Mouse (Mus musculus) midbrain, embryonic 16.5 days (tissue): ENCODE measurements around the gene Ift46. TPM values are rescaled to one million over a fixed set of nuclear protein-coding genes. Genes with fewer than 3 reads are reported as not detected.
"Not testable (repeated sequence)": the region's sequence is repeated elsewhere in the genome, so short reads cannot be mapped to it uniquely, and the experiment has no call there.

ENCODE experiments used
- ATAC-seq: fragments of 200-750 bp; cut with Nextera tagmentation; 2 replicates; pipeline ENCODE4 v1.8.0; 2017; ENCODE audit warnings: moderate TSS enrichment
- H3K27ac ChIP-seq: fragments of 300-500 bp; sonication (generic); 2 replicates; pipeline ENCODE4 v1.5.1; 2014; ENCODE audit warnings: mild to moderate bottlenecking, low read length, mixed read lengths
- H3K27me3 ChIP-seq: fragments of 300-500 bp; sonication (generic); 2 replicates; pipeline ENCODE4 v1.6.1; 2014; ENCODE audit warnings: low read depth, low read length, mixed read lengths; ENCODE audit not compliant: control insufficient read depth, insufficient read depth
- H3K36me3 ChIP-seq: fragments of 300-500 bp; sonication (generic); 2 replicates; pipeline ENCODE4 v1.6.1; 2014; ENCODE audit warnings: mild to moderate bottlenecking, low read length, moderate library complexity, mixed read lengths; ENCODE audit not compliant: control insufficient read depth, insufficient read depth
- H3K4me1 ChIP-seq: fragments of 300-500 bp; sonication (generic); 2 replicates; pipeline ENCODE4 v1.6.1; 2014; ENCODE audit warnings: mild to moderate bottlenecking, low read length, mixed read lengths; ENCODE audit not compliant: control insufficient read depth, insufficient read depth
- H3K4me2 ChIP-seq: fragments of 300-500 bp; sonication (generic); 2 replicates; pipeline ENCODE4 v1.6.1; 2014; ENCODE audit warnings: mild to moderate bottlenecking, low read length, mixed read lengths
- H3K4me3 ChIP-seq: fragments of 300-500 bp; sonication (generic); 2 replicates; pipeline ENCODE4 v1.5.1; 2014; ENCODE audit warnings: low read depth, mild to moderate bottlenecking, low read length, moderate library complexity, mixed read lengths
- H3K9ac ChIP-seq: fragments of 300-500 bp; sonication (generic); 2 replicates; pipeline ENCODE4 v1.6.1; 2014; ENCODE audit warnings: low read depth, low read length, mixed read lengths
- H3K9me3 ChIP-seq: fragments of 300-500 bp; sonication (generic); replicated peaks from 2 replicates; pipeline ENCODE4 v1.6.1; 2014; ENCODE audit warnings: mild to moderate bottlenecking, low read length, mixed read lengths; ENCODE audit not compliant: control insufficient read depth, poor library complexity, severe bottlenecking
- WGBS: fragments of 180-500 bp; shearing (Covaris S2); extraction: QIAGEN DNeasy Blood & Tissue Kit; methylation state at CpG from one replicate; pipeline ENCODE4 v1.1.7; 2014; 5-methylcytosine and 5-hydroxymethylcytosine counted together
- polyA plus RNA-seq: library from polyadenylated mRNA; unstranded; fragments of >200 nt; fragmentation: Nextera tagmentation; extraction: Ambion mirVana; gene quantifications from 2 replicates; pipeline ENCODE4 v1.2.1, GENCODE M21; 2015

Gene Ift46
- polyA plus RNA-seq, 1 experiment from 2014 or later: 193 TPM

- Histone ChIP-seq H3K4me3 (no peak overlapping the region), H3K9ac (no peak overlapping the region), H3K27me3 (no peaks in the 10 kb centered on the region), H3K36me3 (peaks cover 48% of the 10 kb centered on the region), H3K9me3 (no peaks in the 10 kb centered on the region), H3K27ac (no peak overlapping the region), H3K4me2 (no peak overlapping the region), H3K4me1 (no peaks in the 10 kb centered on the region)
- no peak for ATAC-seq
- WGBS: 92% methylated on average over 3 of the region's 3 CpGs
Observed at GRCm38 (mm10) chr9:44747341-44747740, 20.4 kb upstream of the Ift46 start.

- Histone ChIP-seq H3K36me3 (peaks cover 45% of the 10 kb centered on the region), H3K27me3 (no peaks in the 10 kb centered on the region), H3K4me2 (no peak overlapping the region), H3K27ac (no peak overlapping the region), H3K9me3 (no peaks in the 10 kb centered on the region), H3K4me1 (no peaks in the 10 kb centered on the region), H3K9ac (no peak overlapping the region), H3K4me3 (no peak overlapping the region)
- WGBS: 96% methylated on average over 7 of the region's 7 CpGs
- ATAC-seq: no peak
Observed at GRCm38 (mm10) chr9:44748473-44748872, 19.2 kb upstream of the Ift46 start.

- no peaks in the 10 kb centered on the region for H3K27me3 ChIP-seq
Observed at GRCm38 (mm10) chr9:44760873-44761272, 6.8 kb upstream of the Ift46 start.

GRCm38 (mm10) chr9:44768029-44768394 lies 304 bp downstream of the Ift46 start:
- Histone ChIP-seq H3K4me1 (peaks cover 22% of the 10 kb centered on the region), H3K4me3 (peak overlapping the region; percentile 93), H3K4me2 (peak overlapping the region; percentile 82), H3K27ac (peak overlapping the region; percentile 61; the same call in 1 of the 2 replicates)
- not testable (repeated sequence) for H3K36me3 ChIP-seq, H3K9ac ChIP-seq, ATAC-seq, H3K27me3 ChIP-seq, H3K9me3 ChIP-seq
- WGBS: 42% methylated on average over 7 of the region's 9 CpGs

More at GRCm38 (mm10) chr9:44760873-44761272, 6.8 kb upstream of the Ift46 start:
- Histone ChIP-seq H3K36me3 (peaks cover 10% of the 10 kb centered on the region), H3K4me3 (no peak overlapping the region), H3K4me2 (no peak overlapping the region), H3K9ac (no peak overlapping the region), H3K9me3 (no peaks in the 10 kb centered on the region), H3K4me1 (peaks cover 15% of the 10 kb centered on the region), H3K27ac (no peak overlapping the region)
- 95% methylated on average over 2 of the region's 2 CpGs for WGBS
- ATAC-seq: no peak

GRCm38 (mm10) chr9:44771376-44771775 lies 3.7 kb downstream of the Ift46 start:
- Histone ChIP-seq H3K9ac (no peak overlapping the region), H3K4me1 (peaks cover 15% of the 10 kb centered on the region), H3K4me3 (no peak overlapping the region), H3K36me3 (0 out of 2 replicates have a peak, but pooled peaks cover 6% of the 10 kb centered on the region), H3K9me3 (no peaks in the 10 kb centered on the region), H3K4me2 (no peak overlapping the region), H3K27ac (no peak overlapping the region), H3K27me3 (no peaks in the 10 kb centered on the region)
- 93% methylated on average over 5 of the region's 5 CpGs for WGBS
- no peak for ATAC-seq

GRCm38 (mm10) chr9:44772392-44772749 lies 4.7 kb downstream of the Ift46 start:
- 0 out of 2 replicates have a peak, but pooled peaks cover 6% of the 10 kb centered on the region for H3K36me3 ChIP-seq
- H3K27ac ChIP-seq: peak overlapping the region; percentile 48
- WGBS: 21% methylated on average over 5 of the region's 5 CpGs

GRCm38 (mm10) chr9:44772750-44773651 lies 5.3 kb downstream of the Ift46 start:
- H3K27ac ChIP-seq: peak overlapping the region; percentile 89
- peak overlapping the region; percentile 81 for H3K9ac ChIP-seq
- H3K9me3 ChIP-seq: no peaks in the 10 kb centered on the region
- H3K4me2 ChIP-seq: peak overlapping the region; percentile 67
- WGBS: under 1% methylated on average over 41 of the region's 41 CpGs
- peak; percentile 99 for ATAC-seq
- H3K27me3 ChIP-seq: no peaks in the 10 kb centered on the region
- H3K4me3 ChIP-seq: peak overlapping the region; percentile 67
- peaks cover 12% of the 10 kb centered on the region for H3K4me1 ChIP-seq
- H3K36me3 ChIP-seq: peaks cover 7% of the 10 kb centered on the region; the same call in 1 of the 2 replicates

More at GRCm38 (mm10) chr9:44772392-44772749, 4.7 kb downstream of the Ift46 start:
- H3K9ac ChIP-seq: no peak overlapping the region
- no peak overlapping the region for H3K4me2 ChIP-seq
- H3K9me3 ChIP-seq: no peaks in the 10 kb centered on the region
- no peaks in the 10 kb centered on the region for H3K27me3 ChIP-seq
- H3K4me3 ChIP-seq: peak overlapping the region; percentile 67; the same call in 1 of the 2 replicates
- ATAC-seq: no peak
- peaks cover 12% of the 10 kb centered on the region for H3K4me1 ChIP-seq

GRCm38 (mm10) chr9:44792842-44793241 lies 25.1 kb downstream of the Ift46 start:
- no peaks in the 10 kb centered on the region for H3K9me3 ChIP-seq
- ATAC-seq: no peak
- WGBS: 79% methylated on average over 9 of the region's 9 CpGs
- no peaks in the 10 kb centered on the region for H3K27me3 ChIP-seq
- no peak overlapping the region for H3K27ac ChIP-seq
- H3K36me3 ChIP-seq: peaks cover 30% of the 10 kb centered on the region
- no peak overlapping the region for H3K9ac ChIP-seq
- H3K4me3 ChIP-seq: no peak overlapping the region
- no peaks in the 10 kb centered on the region; the same call in 1 of the 2 replicates for H3K4me1 ChIP-seq
- H3K4me2 ChIP-seq: no peak overlapping the region

GRCm38 (mm10) chr9:44798298-44798697 lies 30.6 kb downstream of the Ift46 start:
- WGBS: 50% methylated on average over 7 of the region's 7 CpGs
- peaks cover 2% of the 10 kb centered on the region; the same call in 1 of the 2 replicates for H3K27me3 ChIP-seq
- H3K9me3 ChIP-seq: no peaks in the 10 kb centered on the region
- H3K4me1 ChIP-seq: peaks cover 14% of the 10 kb centered on the region
- H3K4me2 ChIP-seq: peak overlapping the region; percentile 95
- ATAC-seq: no peak
- peak overlapping the region; percentile 81 for H3K9ac ChIP-seq
- H3K36me3 ChIP-seq: no peaks in the 10 kb centered on the region
- H3K4me3 ChIP-seq: peak overlapping the region; percentile 69
- H3K27ac ChIP-seq: no peak overlapping the region
